Mouse (Mus musculus) embryonic facial prominence, embryonic 13.5 days (tissue): Measurements from ENCODE around the gene Tmem200a. TPM values are rescaled to one million over a fixed set of nuclear protein-coding genes. Genes with fewer than 3 reads are reported as not detected.
A peak's percentile ranks its signal among the peaks of the same experiment; 100 is the strongest.

Experiments used
- ATAC-seq: fragments of 200-750 bp; cut with Nextera tagmentation; 2 replicates; pipeline ENCODE4 v1.8.0; 2017; ENCODE audit warnings: low read depth; ENCODE audit not compliant: insufficient number of reproducible peaks, insufficient read depth, low FRiP score, low TSS enrichment
- H3K27ac ChIP-seq: fragments of 300-500 bp; sonication (generic); 2 replicates; pipeline ENCODE4 v1.5.1; 2015; ENCODE audit warnings: moderate library complexity, mild to moderate bottlenecking, inconsistent platforms
- H3K27me3 ChIP-seq: fragments of 300-500 bp; sonication (generic); 2 replicates; pipeline ENCODE4 v1.6.1; 2015; ENCODE audit warnings: mild to moderate bottlenecking, inconsistent platforms
- H3K36me3 ChIP-seq: fragments of 300-500 bp; sonication (generic); 2 replicates; pipeline ENCODE4 v1.6.1; 2015; ENCODE audit warnings: mild to moderate bottlenecking, inconsistent platforms
- H3K4me1 ChIP-seq: fragments of 300-500 bp; sonication (generic); 2 replicates; pipeline ENCODE4 v1.6.1; 2015; ENCODE audit warnings: inconsistent platforms
- H3K4me2 ChIP-seq: fragments of 300-500 bp; sonication (generic); 2 replicates; pipeline ENCODE4 v1.6.1; 2015; ENCODE audit warnings: moderate library complexity, mild to moderate bottlenecking, inconsistent platforms
- H3K4me3 ChIP-seq: fragments of 300-500 bp; sonication (generic); 2 replicates; pipeline ENCODE4 v1.5.1; 2015; ENCODE audit warnings: mild to moderate bottlenecking, inconsistent platforms
- H3K9ac ChIP-seq: fragments of 300-500 bp; sonication (generic); 2 replicates; pipeline ENCODE4 v1.6.1; 2015; ENCODE audit warnings: mild to moderate bottlenecking, inconsistent platforms
- H3K9me3 ChIP-seq: fragments of 300-500 bp; sonication (generic); 2 replicates; pipeline ENCODE4 v1.6.1; 2016; ENCODE audit warnings: inconsistent platforms
- WGBS: fragments of 180-500 bp; shearing (Covaris S2); methylation state at CpG from one replicate; pipeline ENCODE4 v1.1.7; 2015; ENCODE audit warnings: mixed read lengths; 5-methylcytosine and 5-hydroxymethylcytosine counted together
- polyA plus RNA-seq: library from polyadenylated mRNA; unstranded; fragments of >200 nt; fragmentation: Nextera tagmentation; extraction: Ambion mirVana; gene quantifications from 2 replicates; pipeline ENCODE4 v1.2.1, GENCODE M21; 2015

Gene Tmem200a
- polyA plus RNA-seq, result 18.5 and 23.8 TPM in 2 replicates

- WGBS, result under 1% methylated on average over 46 of the region's 46 CpGs
- peak within 1 kb of the TSS; percentile 68 for H3K4me3 ChIP-seq
- H3K36me3 ChIP-seq, result no peaks in the 10 kb centered on the region
- H3K4me1 ChIP-seq, result peaks cover 9% of the 10 kb centered on the region; the same call in 1 of the 2 replicates
- H3K27me3 ChIP-seq, result peaks cover 9% of the 10 kb centered on the region
- no peaks in the 10 kb centered on the region for H3K9me3 ChIP-seq
- peak; percentile 80 for ATAC-seq
- H3K4me2 ChIP-seq, result peak within 1 kb of the TSS; percentile 93
- peak within 1 kb of the TSS; percentile 28; the same call in 1 of the 2 replicates for H3K27ac ChIP-seq
- peak within 1 kb of the TSS; percentile 79 for H3K9ac ChIP-seq
Measured at GRCm38 (mm10) chr10:26078521-26079142, at the start of gene Tmem200a. Gene Tmem200a, minus strand, starts transcription at chr10:26079052.

- no peaks in the 10 kb centered on the region for H3K4me1 ChIP-seq
- no peak overlapping the region for H3K9ac ChIP-seq
- H3K4me3 ChIP-seq, result no peak overlapping the region
- H3K36me3 ChIP-seq, result no peaks in the 10 kb centered on the region
- no peak overlapping the region for H3K27ac ChIP-seq
- WGBS, result 73% methylated on average over 1 of the region's 1 CpGs
- no peaks in the 10 kb centered on the region for H3K9me3 ChIP-seq
- no peak overlapping the region for H3K4me2 ChIP-seq
- no peak for ATAC-seq
- no peaks in the 10 kb centered on the region for H3K27me3 ChIP-seq
Measured at GRCm38 (mm10) chr10:26119822-26120183, 41.0 kb upstream of the Tmem200a start.

DNA sequence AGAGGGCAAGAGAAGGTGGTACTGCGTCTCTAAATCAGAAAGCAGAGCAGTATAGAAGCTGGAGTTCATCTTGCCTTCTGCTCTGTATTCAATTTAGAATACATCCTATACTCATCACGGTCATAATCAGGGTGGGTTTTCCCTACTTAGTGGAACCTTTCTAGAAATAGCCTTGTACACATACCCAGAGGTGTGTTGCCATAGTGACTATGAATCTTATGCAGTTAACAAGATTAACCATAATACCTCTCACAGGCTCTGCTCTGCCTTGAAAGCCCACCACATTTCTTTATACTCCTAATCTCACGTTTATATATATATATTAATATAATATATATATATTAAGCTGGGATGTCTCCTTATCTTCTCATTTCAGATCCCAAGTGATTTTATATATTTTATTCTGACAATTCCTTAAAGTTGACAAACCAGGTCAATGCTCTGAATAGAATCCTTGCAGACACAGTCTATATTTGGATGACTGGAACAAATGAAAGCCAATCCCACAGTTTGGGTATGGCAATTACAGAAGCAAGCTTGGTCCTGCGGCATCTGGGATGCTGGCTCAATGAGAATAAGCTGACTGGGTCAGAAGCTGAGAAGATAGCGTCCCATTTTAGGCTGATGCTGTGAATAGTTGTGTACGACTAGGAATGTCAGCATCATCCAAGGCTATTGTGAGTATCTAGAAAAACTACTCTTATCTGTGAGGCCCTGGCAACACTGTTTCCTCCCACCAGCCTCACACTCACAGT, 40.4 kb upstream of the Tmem200a start:
- 73% methylated on average over 6 of the region's 6 CpGs for WGBS
- Histone ChIP-seq H3K4me2 (no peak overlapping the region), H3K4me1 (no peaks in the 10 kb centered on the region), H3K27me3 (no peaks in the 10 kb centered on the region), H3K36me3 (no peaks in the 10 kb centered on the region), H3K9ac (no peak overlapping the region), H3K4me3 (no peak overlapping the region), H3K9me3 (no peaks in the 10 kb centered on the region), H3K27ac (no peak overlapping the region)
- ATAC-seq, result no peak

DNA sequence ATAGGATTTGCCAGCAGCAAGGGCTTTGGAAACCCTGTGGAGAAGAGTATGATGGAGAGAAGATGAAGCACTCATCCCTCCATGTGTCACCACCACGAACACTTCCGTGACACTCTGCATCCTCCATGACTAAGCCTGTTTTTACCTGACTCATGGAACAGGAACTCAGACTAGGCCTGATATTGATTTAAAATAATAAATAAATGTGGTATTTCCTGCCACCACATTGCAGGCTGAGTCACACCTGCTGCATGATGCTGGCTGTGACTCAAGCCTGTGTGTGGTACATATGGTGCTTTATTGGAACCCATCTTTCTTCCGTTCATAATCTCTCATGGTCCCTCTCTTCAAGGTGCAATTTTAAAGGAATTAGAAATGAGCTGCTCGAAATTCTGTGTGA, 35.6 kb upstream of the Tmem200a start:
- Histone ChIP-seq H3K36me3 (no peaks in the 10 kb centered on the region), H3K9ac (no peak overlapping the region), H3K9me3 (no peaks in the 10 kb centered on the region), H3K4me3 (no peak overlapping the region), H3K4me1 (no peaks in the 10 kb centered on the region), H3K27ac (no peak overlapping the region), H3K27me3 (no peaks in the 10 kb centered on the region), H3K4me2 (no peak overlapping the region)
- ATAC-seq, result no peak
- 76% methylated on average over 4 of the region's 4 CpGs for WGBS

- Histone ChIP-seq H3K27me3 (no peaks in the 10 kb centered on the region), H3K27ac (no peak overlapping the region), H3K4me1 (no peaks in the 10 kb centered on the region), H3K4me3 (no peak overlapping the region), H3K36me3 (no peaks in the 10 kb centered on the region), H3K9me3 (no peaks in the 10 kb centered on the region), H3K9ac (no peak overlapping the region), H3K4me2 (no peak overlapping the region)
- no peak for ATAC-seq
- WGBS, result 78% methylated on average over 3 of the region's 3 CpGs
Measured at GRCm38 (mm10) chr10:26103330-26103982, 24.6 kb upstream of the Tmem200a start.

DNA sequence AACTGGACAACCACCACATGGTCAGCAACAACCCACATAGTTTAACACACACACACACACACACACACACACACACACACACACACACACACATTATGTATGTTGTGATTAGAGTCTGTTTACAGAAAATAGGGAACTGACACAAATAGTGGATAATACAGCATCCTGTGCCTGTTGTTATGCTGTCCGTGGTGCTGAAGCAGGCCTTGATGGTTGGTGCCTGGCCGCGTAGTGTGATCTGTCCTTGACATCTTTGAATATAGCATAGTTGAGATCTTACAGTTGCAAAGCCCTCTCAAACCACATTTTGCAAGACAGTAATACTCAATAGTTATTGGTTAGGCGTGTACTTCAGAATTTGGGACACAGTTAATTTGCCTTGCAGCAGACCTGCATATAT, 3.2 kb upstream of the Tmem200a start:
- no peak for ATAC-seq
- Histone ChIP-seq H3K27ac (no peak overlapping the region), H3K4me2 (no peak overlapping the region), H3K27me3 (peaks cover 9% of the 10 kb centered on the region), H3K4me3 (no peak overlapping the region), H3K9me3 (no peaks in the 10 kb centered on the region), H3K36me3 (no peaks in the 10 kb centered on the region), H3K9ac (no peak overlapping the region), H3K4me1 (0 out of 2 replicates have a peak, but pooled peaks cover 6% of the 10 kb centered on the region)
- WGBS, result 63% methylated on average over 4 of the region's 4 CpGs

GRCm38 (mm10) chr10:26079678-26080077, 826 bp upstream of the Tmem200a start:
- H3K4me3 ChIP-seq, result no peak overlapping the region
- no peaks in the 10 kb centered on the region for H3K9me3 ChIP-seq
- no peak overlapping the region for H3K4me2 ChIP-seq
- 70% methylated on average over 3 of the region's 3 CpGs for WGBS
- no peak overlapping the region for H3K9ac ChIP-seq
- 0 out of 2 replicates have a peak, but pooled peaks cover 6% of the 10 kb centered on the region for H3K4me1 ChIP-seq
- H3K27ac ChIP-seq, result no peak overlapping the region
- no peaks in the 10 kb centered on the region for H3K36me3 ChIP-seq
- no peak for ATAC-seq
- H3K27me3 ChIP-seq, result peaks cover 9% of the 10 kb centered on the region

DNA sequence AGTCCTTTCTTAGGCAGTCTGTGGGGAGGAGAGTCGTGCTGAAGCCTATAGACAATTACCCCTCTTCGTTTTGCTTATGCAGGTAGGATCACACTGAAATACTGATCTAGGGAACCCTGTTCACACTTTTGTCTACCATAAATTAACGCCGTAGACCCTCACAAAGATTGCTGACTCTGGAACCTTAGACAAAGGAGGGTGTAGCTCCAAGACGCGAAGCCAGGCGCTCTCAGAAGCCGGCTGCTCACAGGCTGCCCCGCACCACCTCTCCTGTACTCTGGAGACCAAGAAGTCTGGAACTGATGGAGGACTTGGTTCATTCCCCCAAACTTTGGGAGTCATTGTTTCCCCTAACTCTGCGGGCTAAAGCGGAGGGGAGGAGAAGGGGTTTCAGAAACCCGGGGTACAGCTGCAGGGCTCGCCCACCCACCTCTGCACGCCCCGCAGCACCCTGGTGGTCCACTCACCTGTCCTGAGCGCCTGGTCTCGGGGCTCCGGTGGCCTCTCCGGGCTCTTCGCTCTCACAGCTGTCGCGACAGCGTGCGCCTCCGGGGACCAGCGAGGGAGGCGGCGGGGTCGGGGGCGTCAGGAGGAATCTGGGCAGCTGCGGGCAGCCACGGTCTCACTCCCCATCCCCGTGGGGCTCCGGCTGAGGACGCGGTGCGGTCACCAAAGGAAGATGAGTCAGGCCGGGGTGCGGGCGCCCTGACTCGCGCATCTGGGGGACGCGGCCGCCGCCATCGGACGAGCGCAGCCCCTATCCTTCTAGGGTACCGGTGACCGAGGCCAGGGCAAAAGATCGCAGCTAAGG, 976 bp downstream of the Tmem200a start, which contains the start of gene Gm9767:
TSS of gene Gm9767 (plus strand) at position 585 of the 811 bp plus-strand sequence.
- peaks cover 9% of the 10 kb centered on the region for H3K27me3 ChIP-seq
- peak within 1 kb of the TSS; percentile 28; the same call in 1 of the 2 replicates for H3K27ac ChIP-seq
- whole genome bisulfite sequencing, result 2% methylated on average over 52 of the region's 52 CpGs
- H3K36me3 ChIP-seq, result no peaks in the 10 kb centered on the region
- peak within 1 kb of the TSS; percentile 79 for H3K9ac ChIP-seq
- H3K4me3 ChIP-seq, result peak within 1 kb of the TSS; percentile 68
- peak within 1 kb of the TSS; percentile 93 for H3K4me2 ChIP-seq
- H3K4me1 ChIP-seq, result peaks cover 9% of the 10 kb centered on the region; the same call in 1 of the 2 replicates
- no peaks in the 10 kb centered on the region for H3K9me3 ChIP-seq
- ATAC-seq, result no peak

DNA sequence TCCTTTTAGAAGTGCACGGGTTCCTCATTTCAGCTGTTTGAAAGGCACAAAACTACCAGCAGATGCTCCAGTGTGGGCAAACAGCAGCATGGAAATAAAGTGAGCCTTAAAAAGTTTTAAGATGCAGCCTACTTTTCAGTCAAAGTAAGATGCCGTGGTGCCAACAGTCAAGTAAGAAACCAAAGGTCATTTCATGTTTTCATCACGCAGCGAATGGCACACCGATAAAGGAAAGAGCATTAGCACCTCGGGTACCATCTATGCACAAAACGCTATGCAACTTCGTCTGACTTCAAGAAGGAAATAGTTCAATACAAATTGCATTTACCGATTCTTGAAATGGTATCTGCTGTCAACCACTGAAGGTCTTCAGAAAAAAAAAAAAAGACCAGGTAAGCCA, 1.9 kb downstream of the Tmem200a start:
- ATAC-seq, result no peak
- Histone ChIP-seq H3K4me1 (peaks cover 9% of the 10 kb centered on the region; the same call in 1 of the 2 replicates), H3K4me2 (peak overlapping the region; percentile 93), H3K9me3 (no peaks in the 10 kb centered on the region), H3K36me3 (no peaks in the 10 kb centered on the region), H3K27ac (no peak overlapping the region), H3K4me3 (peak overlapping the region; percentile 68), H3K27me3 (peaks cover 9% of the 10 kb centered on the region), H3K9ac (no peak overlapping the region)
- 74% methylated on average over 9 of the region's 9 CpGs for WGBS

DNA sequence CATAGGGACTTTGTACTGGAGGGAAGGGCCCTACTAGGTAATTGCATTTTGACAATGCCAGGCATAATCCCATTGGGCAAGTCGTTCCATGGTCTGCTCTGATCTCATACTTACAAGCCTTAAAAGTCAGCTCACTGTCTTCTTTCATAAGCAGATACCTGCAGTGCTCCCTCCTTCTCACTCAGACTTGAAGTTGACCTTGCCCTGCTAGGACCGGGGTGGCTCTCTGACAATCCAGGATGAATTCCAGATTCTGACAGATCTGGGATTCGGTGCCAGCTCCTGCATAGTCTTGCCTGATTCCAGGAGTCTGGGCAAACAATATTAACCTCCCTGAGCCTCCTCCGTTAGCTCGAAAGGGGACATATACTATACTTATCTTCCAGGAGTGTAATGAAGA, 6.9 kb downstream of the Tmem200a start:
- Histone ChIP-seq H3K4me3 (no peak overlapping the region), H3K4me1 (peaks cover 3% of the 10 kb centered on the region; the same call in 1 of the 2 replicates), H3K27ac (no peak overlapping the region), H3K4me2 (no peak overlapping the region), H3K9me3 (no peaks in the 10 kb centered on the region), H3K36me3 (peaks cover 7% of the 10 kb centered on the region), H3K27me3 (no peaks in the 10 kb centered on the region), H3K9ac (no peak overlapping the region)
- 84% methylated on average over 5 of the region's 5 CpGs for WGBS
- no peak for ATAC-seq

DNA sequence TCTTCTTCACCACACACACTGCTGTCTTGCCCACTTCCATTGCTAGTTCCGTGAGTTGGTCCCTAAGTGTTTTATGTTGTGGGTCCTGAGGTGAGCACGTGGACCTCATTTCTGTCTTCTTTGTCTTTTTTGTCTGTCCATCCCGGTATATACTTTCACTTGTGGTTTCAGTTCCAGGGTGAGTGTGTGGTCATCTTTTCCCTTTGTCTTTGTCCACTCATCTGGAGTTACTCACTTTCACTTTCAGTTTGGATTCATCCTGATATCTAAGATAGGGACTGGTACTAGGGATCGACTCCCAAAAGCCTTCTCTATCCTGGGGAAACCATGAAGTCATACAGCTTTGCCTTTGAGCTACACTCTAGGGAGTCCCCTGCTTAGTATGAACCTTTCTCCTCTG, 15.8 kb downstream of the Tmem200a start:
- no peaks in the 10 kb centered on the region for H3K27me3 ChIP-seq
- no peak overlapping the region for H3K4me2 ChIP-seq
- peaks cover 4% of the 10 kb centered on the region; the same call in 1 of the 2 replicates for H3K36me3 ChIP-seq
- no peak overlapping the region for H3K9ac ChIP-seq
- H3K27ac ChIP-seq, result no peak overlapping the region
- 93% methylated on average over 4 of the region's 4 CpGs for WGBS
- no peaks in the 10 kb centered on the region for H3K9me3 ChIP-seq
- no peak overlapping the region for H3K4me3 ChIP-seq
- no peaks in the 10 kb centered on the region for H3K4me1 ChIP-seq
- no peak for ATAC-seq
